Mouse (Mus musculus) embryonic fibroblast, embryonic 13.5 days (primary cell): ENCODE data around the gene 5830473C10Rik. TPM values are rescaled to one million over a fixed set of nuclear protein-coding genes. Genes with fewer than 3 reads are reported as not detected.

Experiments
- H3K27ac ChIP-seq: 2 replicates; pipeline ENCODE4 v1.5.1; 2012; ENCODE audit warnings: low read length, control low read depth, inconsistent platforms; ENCODE audit not compliant: insufficient read depth
- H3K4me1 ChIP-seq: 2 replicates; pipeline ENCODE4 v1.6.1; 2011; ENCODE audit warnings: low read length; ENCODE audit not compliant: control insufficient read depth, insufficient read depth
- H3K4me3 ChIP-seq: 2 replicates; pipeline ENCODE4 v1.5.1; 2011; ENCODE audit warnings: mild to moderate bottlenecking, control low read depth, low read length; ENCODE audit not compliant: insufficient read depth
- CTCF ChIP-seq: IDR thresholded peaks from 2 replicates; pipeline ENCODE4 v1.5.1; 2011; ENCODE audit warnings: mild to moderate bottlenecking, control low read depth, low read length, moderate library complexity, borderline replicate concordance; ENCODE audit not compliant: insufficient read depth
- POLR2A ChIP-seq: IDR thresholded peaks from 2 replicates; pipeline ENCODE4 v1.6.1; 2011; ENCODE audit warnings: low read depth, mild to moderate bottlenecking, control low read depth, low read length, moderate library complexity
- polyA plus RNA-seq: library from polyadenylated mRNA; stranded (reverse); fragments of >200 nt; gene quantifications from 2 replicates; pipeline ENCODE4 v1.2.4, GENCODE M21; 2011; ENCODE audit warnings: low read depth; ENCODE audit not compliant: missing spikeins, insufficient read length

5830473C10Rik gene
- polyA plus RNA-seq, 1 experiment, result not detected

DNA sequence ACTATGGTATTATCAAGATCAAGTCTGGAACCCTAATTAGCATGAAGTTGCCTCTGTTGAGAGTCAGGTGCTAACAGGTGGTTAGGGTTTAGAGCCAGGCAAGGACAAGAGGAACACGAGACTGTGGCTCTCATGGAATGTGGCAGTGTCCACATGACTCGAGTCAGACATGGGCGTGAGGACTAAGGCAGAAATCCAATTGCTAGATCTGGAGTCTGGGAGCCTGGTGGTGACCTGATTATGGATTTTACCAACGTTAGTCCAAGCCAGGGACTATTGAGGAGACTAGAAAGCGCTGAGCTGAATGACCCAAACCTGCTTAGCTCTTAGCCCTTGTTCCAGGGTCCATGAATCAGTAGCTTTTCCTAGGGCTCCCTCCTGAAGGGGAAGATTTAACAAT lies 6.9 kb downstream of the 5830473C10Rik start:
- Histone ChIP-seq H3K4me3 (no peak overlapping the region), H3K27ac (no peak overlapping the region), H3K4me1 (no peaks in the 10 kb centered on the region)
- no peak for TF ChIP-seq CTCF
- TF ChIP-seq POLR2A, result no peak

DNA sequence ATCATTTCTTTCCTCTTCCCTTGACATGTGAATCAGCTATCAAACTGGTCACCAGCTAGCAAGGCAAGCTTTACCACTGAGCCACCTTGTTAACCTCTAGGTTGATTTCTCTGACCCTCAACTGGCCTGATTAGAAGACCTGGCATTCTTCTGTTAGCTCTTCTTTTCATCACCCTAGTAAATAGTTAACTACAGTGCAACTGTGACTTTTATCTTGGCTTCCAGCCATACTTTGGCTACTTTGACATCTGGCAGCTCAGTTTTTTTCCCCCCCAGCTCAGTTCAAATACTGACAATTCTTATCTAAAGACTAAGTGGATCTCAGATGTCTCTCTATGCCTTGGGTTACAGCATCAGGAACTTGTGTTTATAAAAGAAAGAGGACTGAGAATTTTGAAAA lies 7.4 kb downstream of the 5830473C10Rik start:
- no peak overlapping the region for H3K27ac ChIP-seq
- no peak overlapping the region for H3K4me3 ChIP-seq
- no peaks in the 10 kb centered on the region for H3K4me1 ChIP-seq
- TF ChIP-seq CTCF (no peak), POLR2A (no peak)

DNA sequence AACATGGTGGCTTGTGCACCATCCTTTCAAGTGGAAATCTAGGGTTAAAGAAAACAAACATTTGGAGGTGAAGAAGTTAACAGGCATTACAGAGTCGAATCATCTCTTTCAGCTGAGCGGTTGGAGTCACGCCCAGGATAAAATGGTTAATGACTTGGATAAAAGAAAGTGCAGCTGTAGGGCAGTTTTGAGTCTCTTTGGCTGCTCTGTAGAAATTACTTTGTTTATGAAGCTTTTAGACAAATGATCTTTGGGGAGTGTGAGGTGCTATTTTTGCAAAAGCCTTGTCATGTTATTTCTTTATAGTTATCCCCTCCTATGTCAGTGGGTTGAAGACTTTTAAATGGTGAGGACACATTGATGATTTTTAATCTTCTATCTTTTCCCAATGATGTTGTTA lies 10.3 kb downstream of the 5830473C10Rik start:
- H3K27ac ChIP-seq, result no peak overlapping the region
- TF ChIP-seq CTCF (no peak), POLR2A (no peak)
- no peak overlapping the region for H3K4me3 ChIP-seq
- H3K4me1 ChIP-seq, result no peaks in the 10 kb centered on the region

DNA sequence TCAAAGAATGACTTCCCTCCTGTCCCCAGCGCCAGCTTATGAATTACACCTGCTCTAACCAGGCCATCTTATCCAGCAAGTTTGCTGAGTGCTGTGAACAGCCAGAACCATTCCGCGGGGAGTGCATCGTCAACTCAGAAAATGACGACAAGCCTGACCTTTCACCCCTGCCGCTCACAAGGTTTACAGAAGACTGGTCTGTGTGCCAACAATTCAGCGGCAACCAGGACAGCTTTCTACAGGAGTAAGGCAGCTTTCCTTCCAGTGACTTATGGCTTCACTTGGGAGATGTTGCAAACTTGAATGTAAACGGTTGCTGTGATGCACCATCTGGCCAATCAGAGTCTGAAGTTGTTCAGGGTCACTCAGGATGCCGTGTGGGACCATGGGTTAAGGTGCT lies 16.8 kb downstream of the 5830473C10Rik start:
- Histone ChIP-seq H3K27ac (no peak overlapping the region), H3K4me1 (no peaks in the 10 kb centered on the region), H3K4me3 (no peak overlapping the region)
- no peak for TF ChIP-seq CTCF
- TF ChIP-seq POLR2A, result no peak

DNA sequence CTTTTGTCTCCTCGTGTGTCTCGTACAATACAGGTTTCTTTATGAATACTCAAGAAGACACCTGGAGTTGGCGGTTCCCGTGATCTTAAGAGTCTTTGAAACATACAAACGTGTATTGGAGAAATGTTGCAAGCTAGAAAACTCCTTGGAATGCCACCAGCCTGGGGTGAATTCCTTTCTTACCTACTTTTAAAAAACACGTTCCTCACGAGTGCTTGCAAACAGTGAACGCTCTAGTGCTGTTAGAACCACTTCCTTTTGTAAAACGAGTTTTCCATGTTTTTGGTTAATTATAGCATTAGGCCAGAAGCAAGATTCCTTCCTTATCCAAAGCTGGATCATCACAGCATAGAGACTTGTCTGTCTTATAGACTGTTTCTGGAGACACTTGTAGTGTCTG lies 18.6 kb downstream of the 5830473C10Rik start:
- TF ChIP-seq POLR2A (no peak), CTCF (no peak)
- no peaks in the 10 kb centered on the region for H3K4me1 ChIP-seq
- no peak overlapping the region for H3K27ac ChIP-seq
- H3K4me3 ChIP-seq, result no peak overlapping the region

DNA sequence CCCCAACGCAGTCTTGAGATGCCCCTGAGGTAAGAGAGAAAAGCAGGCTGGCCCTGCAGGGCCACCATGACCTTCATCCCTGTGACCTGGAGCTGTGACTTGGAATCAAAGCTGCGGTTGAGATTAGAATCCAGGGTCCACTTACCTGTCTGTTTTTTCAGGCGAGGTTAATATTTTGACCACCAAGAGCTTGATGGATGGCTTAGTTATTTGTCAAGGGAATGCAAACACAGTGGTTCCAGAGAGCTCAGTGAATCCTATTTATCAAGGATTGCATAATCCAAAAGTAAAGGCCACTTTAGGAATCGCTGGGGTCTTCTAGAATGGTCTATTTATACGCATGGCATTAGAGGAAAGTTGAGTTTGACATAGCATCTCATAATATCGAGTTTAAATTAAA lies 21.3 kb downstream of the 5830473C10Rik start:
- no peak overlapping the region for H3K27ac ChIP-seq
- H3K4me1 ChIP-seq, result no peaks in the 10 kb centered on the region
- TF ChIP-seq CTCF, result no peak
- no peak for TF ChIP-seq POLR2A
- no peak overlapping the region for H3K4me3 ChIP-seq

DNA sequence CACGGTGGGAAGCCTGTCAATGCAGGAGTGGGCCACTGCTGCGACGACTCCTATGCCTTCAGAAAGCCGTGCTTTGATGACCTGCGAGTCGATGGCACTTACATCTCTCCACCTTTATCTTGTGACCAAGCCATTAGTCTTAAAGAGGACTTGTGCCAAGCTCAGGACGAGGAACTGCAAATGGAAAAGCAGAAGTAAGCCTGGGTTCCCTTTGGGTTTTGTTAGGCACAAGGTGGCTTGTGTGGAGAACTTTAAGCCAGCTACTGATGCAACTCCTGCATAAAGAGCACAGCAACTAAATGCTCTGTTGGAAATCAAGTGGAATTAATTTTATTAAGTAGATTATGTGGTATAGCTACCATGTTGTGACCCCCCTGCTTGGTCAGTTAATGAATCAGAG lies 23.9 kb downstream of the 5830473C10Rik start:
- TF ChIP-seq CTCF, result no peak
- TF ChIP-seq POLR2A, result no peak
- no peak overlapping the region for H3K27ac ChIP-seq
- no peak overlapping the region for H3K4me3 ChIP-seq
- H3K4me1 ChIP-seq, result no peaks in the 10 kb centered on the region

DNA sequence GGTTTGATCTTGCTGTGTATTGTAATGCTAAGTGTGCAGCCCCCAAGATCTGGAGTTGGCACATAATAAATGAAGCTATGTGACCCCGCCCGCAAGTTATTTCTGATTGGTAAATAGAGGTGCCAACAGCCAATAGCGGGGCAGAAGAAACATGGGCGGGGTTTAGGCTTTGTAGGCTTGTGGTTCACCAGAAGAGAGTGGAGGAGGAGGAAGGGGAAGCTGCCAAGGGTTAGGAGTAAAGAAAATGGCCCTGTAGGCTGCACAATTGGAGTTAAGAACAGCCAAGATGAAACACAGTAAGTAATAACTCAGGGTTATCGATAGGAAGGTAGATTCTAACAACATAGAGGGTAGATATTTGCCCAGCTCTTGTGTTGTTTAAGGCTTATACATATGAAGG lies 25.6 kb downstream of the 5830473C10Rik start:
- no peak for TF ChIP-seq POLR2A
- no peak for TF ChIP-seq CTCF
- H3K27ac ChIP-seq, result no peak overlapping the region
- H3K4me1 ChIP-seq, result no peaks in the 10 kb centered on the region
- no peak overlapping the region for H3K4me3 ChIP-seq

DNA sequence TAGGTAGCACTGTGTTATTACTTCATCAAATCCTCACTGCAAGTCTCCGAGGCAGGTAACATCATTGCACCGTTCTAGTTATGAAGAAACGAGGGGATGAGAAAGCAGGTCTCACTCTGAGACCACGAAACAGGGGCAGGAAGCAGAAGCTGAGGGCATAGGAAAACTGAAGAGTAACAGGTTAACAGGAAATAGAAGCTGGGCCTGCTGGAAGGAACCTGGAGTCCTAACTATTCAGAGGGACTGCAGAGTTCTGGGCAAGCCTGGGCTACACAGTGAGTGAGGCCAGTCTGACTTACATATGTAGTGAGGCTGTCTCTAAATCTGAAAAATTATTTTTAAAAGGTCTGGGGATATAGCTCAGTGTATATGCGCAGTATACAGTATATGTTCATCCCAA lies 27.2 kb downstream of the 5830473C10Rik start:
- TF ChIP-seq CTCF (no peak), POLR2A (no peak)
- Histone ChIP-seq H3K27ac (no peak overlapping the region), H3K4me1 (no peaks in the 10 kb centered on the region), H3K4me3 (no peak overlapping the region)

DNA sequence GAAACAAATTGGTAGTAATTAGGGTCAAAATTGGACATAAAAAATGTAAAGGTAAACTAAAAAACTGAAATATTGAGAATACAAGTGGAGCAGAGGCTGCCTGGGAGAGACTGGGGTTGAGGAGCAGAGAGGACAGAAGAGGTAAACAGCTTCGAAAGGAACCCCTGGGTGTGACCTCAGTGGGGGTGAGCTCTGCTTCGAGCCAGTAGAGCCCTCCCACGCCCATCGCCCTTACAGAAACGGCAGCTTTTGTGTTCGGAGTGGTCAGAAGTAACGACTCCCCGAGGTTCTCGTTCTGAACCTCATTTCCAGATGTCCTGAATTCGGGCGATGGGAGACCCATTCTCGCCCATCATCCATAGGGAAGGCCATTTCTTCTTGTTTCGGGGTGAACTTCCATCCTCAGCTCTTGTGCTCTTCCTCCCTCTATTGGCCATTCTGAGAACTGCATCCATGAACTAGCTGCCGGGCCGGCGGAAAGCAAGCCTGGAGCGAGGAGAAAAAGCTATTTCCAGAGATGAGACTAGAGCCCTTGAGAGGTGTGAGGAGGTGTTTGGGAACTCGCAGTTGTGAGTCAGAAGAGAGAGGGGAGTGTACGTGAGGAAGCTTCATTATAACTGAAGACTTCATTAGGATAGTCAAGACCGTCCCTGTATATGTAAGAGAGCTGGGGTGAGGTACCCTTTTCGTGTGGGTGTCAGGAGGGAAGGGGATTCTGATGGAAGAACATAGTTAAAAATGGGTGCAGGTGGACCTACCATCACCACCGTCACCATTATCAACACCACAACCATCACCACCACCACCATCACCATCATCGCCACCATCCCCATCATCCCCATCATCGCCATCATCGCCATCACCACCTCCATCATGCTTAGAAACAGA lies 28.0 kb downstream of the 5830473C10Rik start:
- Histone ChIP-seq H3K4me1 (no peaks in the 10 kb centered on the region), H3K27ac (no peak overlapping the region), H3K4me3 (peak overlapping the region; percentile 12; the same call in 1 of the 2 replicates)
- TF ChIP-seq POLR2A (peak; percentile 28; the same call in 1 of the 2 replicates), CTCF (peak; percentile 43; the same call in 1 of the 2 replicates)
